Mouse (Mus musculus) stomach, postnatal 0 days (tissue): ENCODE results near the gene Tceanc2.

Source experiments
- CTCF ChIP-seq: IDR thresholded peaks from 2 replicates; pipeline ENCODE4 v1.5.1; 2016; ENCODE audit warnings: antibody characterized with exemption, low read depth, mild to moderate bottlenecking, moderate library complexity
- EP300 ChIP-seq: optimal IDR thresholded peaks from 2 replicates; pipeline ENCODE3; 2016; ENCODE audit warnings: antibody characterized with exemption

DNA sequence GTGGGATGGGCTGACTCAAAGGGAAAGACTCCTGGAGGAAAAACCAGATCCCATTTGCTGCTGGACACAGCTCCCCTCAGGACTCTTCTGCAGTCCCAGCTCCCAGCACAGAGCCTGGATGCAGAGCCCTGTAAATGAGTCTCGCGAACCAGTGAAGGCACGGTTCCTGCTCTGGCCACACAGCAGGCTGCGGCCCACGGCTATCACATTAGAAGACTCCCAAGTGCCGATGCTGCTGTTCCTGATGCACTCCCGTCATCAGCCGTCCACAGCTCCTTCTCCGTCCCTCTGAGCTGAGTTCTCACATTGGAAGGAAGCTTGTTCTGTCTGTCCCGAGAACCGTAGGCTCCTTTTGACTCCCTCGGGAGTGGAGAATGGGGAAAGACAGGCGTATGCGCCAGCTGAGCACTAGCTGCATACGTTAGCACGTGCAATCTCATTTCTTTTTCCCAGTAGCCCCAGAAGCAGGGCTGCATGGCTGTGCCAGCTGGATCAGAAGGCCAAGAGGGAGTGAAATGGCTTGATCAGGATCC lies 82.0 kb downstream of the Tceanc2 start, which contains the start of gene Cdcp2:
- TF ChIP-seq CTCF (no peak), EP300 (no peak)
